Mouse (Mus musculus) telencephalon, adult 2 months (tissue): ENCODE results near the gene Abca9.
A peak's percentile ranks its signal among the peaks of the same experiment; 100 is the strongest.

Experiments used
- DNase-seq: peaks from one replicate; pipeline ENCODE4 v3.0.0-alpha.2; 2011; ENCODE audit warnings: low read depth, low spot score

The Abca9 gene

DNA sequence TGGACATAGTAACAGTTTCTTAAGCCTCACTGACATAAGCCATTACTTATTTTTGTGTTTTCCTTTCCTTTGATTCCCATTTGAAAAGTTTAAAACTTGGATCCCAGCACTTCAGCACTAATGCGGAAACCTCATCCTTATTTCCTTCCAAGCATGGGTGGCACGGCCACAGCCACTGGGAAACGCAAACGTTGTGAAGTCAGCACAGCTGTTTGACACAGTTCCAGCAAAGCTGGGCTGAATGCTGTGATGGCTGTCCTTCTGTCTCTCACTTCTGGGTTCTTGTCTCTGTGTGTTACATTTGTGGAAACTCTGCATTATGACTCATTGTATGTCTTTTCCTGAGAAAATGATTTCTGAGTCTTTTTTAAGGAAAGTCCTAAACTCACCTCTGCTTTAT lies 107.0 kb downstream of the Abca9 start:
- DNase-seq = peak; percentile 10

GRCm38 (mm10) chr11:110060127-110060526 lies 107.9 kb downstream of the Abca9 start:
- no peak for DNase-seq

- DNase-seq = no peak
Observed at GRCm38 (mm10) chr11:110053681-110054080, 114.3 kb downstream of the Abca9 start.
